Mouse (Mus musculus) stomach, postnatal 0 days (tissue): ENCODE measurements around the gene Nr0b2.

Experiments
- CTCF ChIP-seq: IDR thresholded peaks from 2 replicates; pipeline ENCODE4 v1.5.1; 2016; ENCODE audit warnings: antibody characterized with exemption, low read depth, mild to moderate bottlenecking, moderate library complexity
- EP300 ChIP-seq: optimal IDR thresholded peaks from 2 replicates; pipeline ENCODE3; 2016; ENCODE audit warnings: antibody characterized with exemption

- TF ChIP-seq EP300 (no peak), CTCF (no peak)
Measured at GRCm38 (mm10) chr4:133536652-133537051, 16.5 kb upstream of the Nr0b2 start.
